Mouse (Mus musculus): ENCODE results near the gene Smad1.
A peak's percentile ranks its signal among the peaks of the same experiment; 100 is the strongest.
"Not testable (repeated sequence)": the region's sequence is repeated elsewhere in the genome, so short reads cannot be mapped to it uniquely, and the experiment has no call there.

Smad1 gene

GRCm38 (mm10) chr8:79398994-79399650, at the start of gene Smad1:
Smad1 (minus strand) TSS chr8:79399518.
- peak; percentile 90 for DNase-seq (ENCODE audit: low spot score)

- no peak for DNase-seq (ENCODE audit: low spot score)
Measured at GRCm38 (mm10) chr8:79447260-79447853, 48.0 kb upstream of the Smad1 start.

GRCm38 (mm10) chr8:79443460-79444098, 44.3 kb upstream of the Smad1 start:
- DNase-seq (ENCODE audit: low spot score) = no peak

GRCm38 (mm10) chr8:79433953-79434500, 34.7 kb upstream of the Smad1 start:
- DNase-seq (ENCODE audit: low spot score) = no peak

GRCm38 (mm10) chr8:79414907-79415306, 15.6 kb upstream of the Smad1 start:
- DNase-seq (ENCODE audit: low spot score) = no peak

GRCm38 (mm10) chr8:79410501-79410900, 11.2 kb upstream of the Smad1 start:
- DNase-seq (ENCODE audit: low spot score) = no peak

- not testable (repeated sequence) for DNase-seq (ENCODE audit: low spot score)
Measured at GRCm38 (mm10) chr8:79407356-79407755, 8.0 kb upstream of the Smad1 start.

- no peak for DNase-seq (ENCODE audit: low spot score)
Measured at GRCm38 (mm10) chr8:79404895-79405557, 5.7 kb upstream of the Smad1 start.

GRCm38 (mm10) chr8:79400671-79401070, 1.4 kb upstream of the Smad1 start:
- no peak for DNase-seq (ENCODE audit: low spot score)

- DNase-seq (ENCODE audit: low spot score) = peak; percentile 67
Measured at GRCm38 (mm10) chr8:79398251-79398981, 902 bp downstream of the Smad1 start.

GRCm38 (mm10) chr8:79397705-79398250, 1.5 kb downstream of the Smad1 start:
- no peak for DNase-seq (ENCODE audit: low spot score)

- DNase-seq (ENCODE audit: low spot score) = no peak
Measured at GRCm38 (mm10) chr8:79396911-79397310, 2.4 kb downstream of the Smad1 start.

- DNase-seq (ENCODE audit: low spot score) = no peak
Measured at GRCm38 (mm10) chr8:79394009-79394408, 5.3 kb downstream of the Smad1 start.

GRCm38 (mm10) chr8:79393215-79393614, 6.1 kb downstream of the Smad1 start:
- DNase-seq (ENCODE audit: low spot score) = no peak

- no peak for DNase-seq (ENCODE audit: low spot score)
Measured at GRCm38 (mm10) chr8:79392649-79393048, 6.7 kb downstream of the Smad1 start.

- DNase-seq (ENCODE audit: low spot score) = no peak
Measured at GRCm38 (mm10) chr8:79391454-79391853, 7.9 kb downstream of the Smad1 start.

GRCm38 (mm10) chr8:79389074-79389786, 10.1 kb downstream of the Smad1 start:
- DNase-seq (ENCODE audit: low spot score) = no peak

- no peak for DNase-seq (ENCODE audit: low spot score)
Measured at GRCm38 (mm10) chr8:79386831-79387230, 12.5 kb downstream of the Smad1 start.

- no peak for DNase-seq (ENCODE audit: low spot score)
Measured at GRCm38 (mm10) chr8:79386358-79386757, 13.0 kb downstream of the Smad1 start.

- no peak for DNase-seq (ENCODE audit: low spot score)
Measured at GRCm38 (mm10) chr8:79384276-79385271, 14.7 kb downstream of the Smad1 start.
